Mouse (Mus musculus) brain, embryonic 14.5 days (tissue): Measurements from ENCODE around the gene Psmd9.

Experiments used
- CTCF ChIP-seq: fragments of 200-500 bp; IDR thresholded peaks from 2 replicates; pipeline ENCODE4 v1.5.1; 2012; ENCODE audit warnings: inconsistent platforms, mild to moderate bottlenecking, moderate library complexity, borderline replicate concordance; ENCODE audit not compliant: insufficient read depth, insufficient read length; ENCODE audit errors: extremely low read depth
- POLR2A ChIP-seq: fragments of 200-500 bp; IDR thresholded peaks from 2 replicates; pipeline ENCODE4 v1.6.1; 2012; ENCODE audit warnings: mild to moderate bottlenecking, inconsistent platforms, borderline replicate concordance; ENCODE audit not compliant: poor library complexity, insufficient read depth, insufficient read length, severe bottlenecking; ENCODE audit errors: extremely low read depth

DNA sequence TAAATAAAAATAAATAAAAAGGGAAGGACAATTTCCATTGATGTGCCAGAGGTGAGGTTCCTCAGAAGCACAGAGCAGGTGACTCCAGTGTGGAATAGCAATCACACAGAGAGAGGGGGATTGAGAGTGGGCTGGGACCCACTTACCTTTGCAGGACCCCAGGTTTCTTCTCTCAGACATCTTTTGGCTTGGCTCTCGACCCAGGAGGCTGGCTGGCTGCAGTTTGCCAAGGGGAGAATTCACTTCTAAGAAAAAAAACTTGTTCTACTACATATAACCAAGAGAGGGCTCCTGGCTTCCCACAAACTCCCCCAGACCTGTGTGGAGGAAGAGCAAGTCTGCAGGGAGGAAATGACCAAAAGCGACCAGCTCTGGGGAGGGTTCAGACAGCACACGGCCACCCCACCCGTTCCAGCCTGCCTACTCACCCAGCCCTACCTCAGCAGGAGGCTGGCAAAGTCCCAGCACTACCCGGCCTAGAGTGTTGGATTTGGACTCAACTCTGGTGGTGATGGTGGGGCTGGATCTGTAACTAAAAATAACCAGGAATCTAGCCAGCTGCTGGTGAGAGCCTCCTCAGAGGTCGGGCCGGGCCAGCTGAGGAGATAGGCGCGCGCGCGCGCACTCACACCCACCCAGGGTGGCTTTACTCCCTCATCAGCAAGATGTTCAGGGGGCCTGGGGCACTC, 34.9 kb upstream of the Psmd9 start:
- peak; percentile 1; the same call in 1 of the 2 replicates for TF ChIP-seq CTCF
- no peak for TF ChIP-seq POLR2A
